Mouse (Mus musculus) thymus, postnatal 4 days (tissue): ENCODE results near the gene Yy1.

ENCODE experiments used
- DNase-seq: peaks from one replicate; pipeline ENCODE4 v3.0.0; 2021

The Yy1 gene

DNA sequence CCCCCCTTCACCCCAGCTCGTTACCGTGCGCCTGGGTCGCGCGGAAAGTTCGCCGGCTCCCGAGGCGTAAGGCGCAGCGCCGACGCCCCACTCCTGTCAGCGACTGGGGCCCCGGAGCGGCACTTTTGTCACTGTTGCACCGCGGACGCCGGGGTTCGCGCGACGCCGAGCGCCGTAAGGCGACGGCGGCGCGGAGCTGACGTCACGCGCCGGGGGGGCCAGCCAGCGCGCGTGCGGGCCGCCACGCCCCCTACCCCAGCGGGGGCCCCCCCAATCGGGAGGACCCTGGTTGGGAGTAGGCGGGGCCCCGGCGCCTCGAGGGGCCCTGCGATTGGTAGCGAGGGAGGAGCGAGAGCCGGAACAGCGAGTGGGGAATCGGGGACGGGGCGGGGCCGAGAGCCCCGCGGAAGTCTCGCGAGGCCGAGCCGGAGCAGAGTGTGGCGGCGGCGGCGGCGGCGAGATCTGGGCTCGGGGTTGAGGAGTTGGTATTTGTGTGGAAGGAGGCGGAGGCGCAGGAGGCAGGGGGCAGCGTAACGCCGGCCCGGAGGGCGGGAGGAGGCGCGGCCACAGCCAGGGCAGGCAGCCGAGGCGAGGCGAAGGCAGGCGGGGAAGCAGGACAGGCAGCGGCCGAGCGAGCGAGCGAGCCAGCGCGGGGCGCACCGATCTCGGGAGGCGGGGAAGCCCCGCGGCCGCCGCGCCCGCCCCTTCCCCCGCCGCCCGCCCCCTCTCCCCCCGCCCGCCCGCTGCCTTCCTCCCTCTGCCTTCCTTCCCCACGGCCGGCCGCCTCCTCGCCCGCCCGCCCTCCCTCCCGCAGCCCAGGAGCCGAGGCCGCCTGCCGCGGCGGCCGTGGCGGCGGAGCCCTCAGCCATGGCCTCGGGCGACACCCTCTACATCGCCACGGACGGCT, at the start of gene Yy1:
TSS of gene Yy1 (plus strand) at position 428 of the 907 bp plus-strand sequence.
- DNase-seq, result peak; percentile 99

DNA sequence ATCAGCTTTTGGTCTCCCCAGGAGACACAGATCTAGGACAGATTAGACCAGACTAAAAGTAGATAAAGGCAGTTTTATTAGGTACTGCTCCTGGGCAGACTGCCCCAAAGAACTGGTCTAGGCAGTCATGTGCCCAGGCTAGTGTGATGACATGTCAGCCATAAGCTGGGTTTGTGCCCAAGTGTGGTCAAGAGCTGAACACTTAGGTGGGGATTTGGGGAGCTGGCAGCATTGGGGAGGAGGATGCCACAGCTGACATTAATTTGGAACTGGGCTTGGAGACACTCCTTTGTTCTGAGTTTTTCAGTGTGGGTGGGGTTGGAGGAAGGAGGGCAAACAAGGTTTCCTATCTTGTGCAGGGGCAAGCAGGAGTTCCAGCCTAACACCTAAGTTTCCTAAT, 46.8 kb upstream of the Yy1 start:
- no peak for DNase-seq

DNA sequence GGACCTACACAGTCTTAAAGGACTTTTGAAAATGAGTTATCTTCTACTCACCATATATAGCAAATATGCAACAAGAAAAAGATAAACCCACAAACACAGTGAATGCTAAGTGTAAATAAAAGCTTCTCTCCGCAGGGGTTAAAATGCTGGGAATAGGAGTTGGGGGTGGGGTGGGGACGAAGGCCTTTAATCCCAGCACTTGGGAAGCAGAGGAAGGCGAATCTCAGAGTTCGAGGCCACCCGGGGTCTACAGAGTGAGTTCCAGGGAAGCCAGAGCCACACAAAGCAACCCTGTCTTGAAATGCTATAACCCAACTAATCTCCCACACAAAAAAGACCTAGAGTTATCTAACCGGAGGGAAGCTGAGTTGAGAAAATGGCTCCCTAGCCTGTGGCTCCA, 43.8 kb upstream of the Yy1 start:
- DNase-seq, result no peak

DNA sequence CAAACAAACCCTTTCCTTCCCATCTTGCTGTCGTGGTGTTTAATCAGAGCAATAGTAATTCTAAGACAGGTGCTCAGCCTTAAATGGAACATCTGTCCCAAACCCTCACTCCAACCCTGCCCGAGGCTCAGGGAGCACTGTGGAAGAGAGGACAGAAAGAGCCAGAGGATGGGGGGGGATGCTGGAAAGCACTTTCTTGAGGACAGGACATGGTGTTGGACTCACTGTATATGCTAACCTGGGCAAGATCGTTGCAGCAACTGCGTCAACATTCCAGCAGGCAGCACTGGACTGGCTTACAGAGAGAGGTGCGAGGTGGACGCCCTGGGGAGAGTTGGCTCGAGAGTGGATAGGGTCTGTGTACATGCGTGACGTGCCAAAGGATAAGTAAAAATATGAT, 43.3 kb upstream of the Yy1 start:
- DNase-seq, result no peak

DNA sequence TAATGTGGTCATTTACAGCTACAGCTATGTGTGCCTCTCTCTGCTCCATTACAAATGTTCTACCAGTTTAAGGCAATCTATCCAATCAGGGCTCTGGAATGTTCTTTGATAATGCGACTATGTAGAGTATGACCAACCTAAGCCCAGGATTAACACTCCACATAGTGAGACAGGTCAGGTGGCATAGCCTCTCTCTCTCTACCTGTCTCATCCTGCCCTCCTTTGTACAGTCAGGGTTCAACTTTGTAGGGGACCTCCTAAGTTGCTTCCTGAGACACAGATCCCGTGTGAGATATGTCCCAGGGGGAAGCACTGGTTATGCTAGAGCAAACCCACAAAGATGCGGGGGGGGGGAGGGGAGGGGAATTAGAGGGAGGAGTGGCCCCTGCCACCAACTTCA, 42.5 kb upstream of the Yy1 start:
- no peak for DNase-seq

DNA sequence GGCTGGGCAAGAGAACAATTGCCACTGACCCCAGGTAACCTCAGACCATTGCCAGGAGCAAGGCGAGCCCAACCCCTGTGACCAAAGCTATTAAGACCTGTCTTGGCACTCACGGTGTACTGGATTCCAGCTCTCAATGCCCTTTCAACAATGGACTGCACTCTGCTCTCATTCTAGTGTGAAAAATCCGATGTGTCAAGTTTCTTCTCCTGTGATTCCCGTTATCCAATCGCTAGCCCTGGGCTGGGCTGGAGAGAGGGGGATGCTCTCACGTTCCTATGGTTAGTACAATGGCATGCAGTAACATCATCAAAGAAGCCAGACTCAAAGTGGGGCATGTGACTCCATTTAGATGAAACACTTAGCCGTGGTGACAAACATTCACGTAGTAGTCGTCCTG, 41.0 kb upstream of the Yy1 start:
- DNase-seq, result no peak

DNA sequence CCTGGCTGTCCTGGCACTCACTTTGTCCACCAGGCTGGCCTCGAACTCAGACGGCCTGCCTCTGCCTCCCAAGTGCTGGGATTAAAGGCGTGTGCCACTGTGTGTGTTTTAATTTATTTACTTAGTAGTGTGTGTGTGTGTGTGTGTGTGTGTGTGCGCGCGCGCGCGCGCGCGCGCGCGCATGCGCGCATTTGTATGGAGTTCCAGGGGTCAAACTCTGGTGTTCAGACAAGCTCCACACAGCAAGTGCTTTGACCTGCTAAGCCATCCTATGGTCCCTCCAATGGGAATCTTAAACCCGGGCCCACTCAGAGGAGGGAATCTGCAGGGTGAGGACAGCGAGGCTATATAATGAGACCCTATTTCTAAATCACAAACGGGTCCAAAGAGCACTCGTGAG, 37.6 kb upstream of the Yy1 start:
- DNase-seq, result no peak

DNA sequence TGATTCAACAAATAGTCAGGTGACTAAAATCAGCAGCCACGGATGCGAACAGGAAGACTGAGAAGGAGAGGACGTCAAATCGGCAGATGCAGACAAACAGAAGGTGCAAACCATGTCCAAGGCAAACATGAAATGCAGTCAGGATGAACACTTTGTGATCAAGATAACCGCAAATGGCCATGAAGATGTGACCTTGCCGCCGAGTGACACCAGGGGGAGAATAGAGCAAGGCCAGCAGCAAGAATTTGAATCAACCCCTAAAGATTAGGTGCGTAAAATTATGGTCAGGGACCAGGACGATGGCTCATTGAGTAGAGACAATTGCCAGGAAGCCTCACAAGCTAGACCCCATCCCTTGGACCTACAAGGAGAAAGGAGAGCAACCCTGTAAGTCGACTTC, 36.2 kb upstream of the Yy1 start:
- peak; percentile 26 for DNase-seq

DNA sequence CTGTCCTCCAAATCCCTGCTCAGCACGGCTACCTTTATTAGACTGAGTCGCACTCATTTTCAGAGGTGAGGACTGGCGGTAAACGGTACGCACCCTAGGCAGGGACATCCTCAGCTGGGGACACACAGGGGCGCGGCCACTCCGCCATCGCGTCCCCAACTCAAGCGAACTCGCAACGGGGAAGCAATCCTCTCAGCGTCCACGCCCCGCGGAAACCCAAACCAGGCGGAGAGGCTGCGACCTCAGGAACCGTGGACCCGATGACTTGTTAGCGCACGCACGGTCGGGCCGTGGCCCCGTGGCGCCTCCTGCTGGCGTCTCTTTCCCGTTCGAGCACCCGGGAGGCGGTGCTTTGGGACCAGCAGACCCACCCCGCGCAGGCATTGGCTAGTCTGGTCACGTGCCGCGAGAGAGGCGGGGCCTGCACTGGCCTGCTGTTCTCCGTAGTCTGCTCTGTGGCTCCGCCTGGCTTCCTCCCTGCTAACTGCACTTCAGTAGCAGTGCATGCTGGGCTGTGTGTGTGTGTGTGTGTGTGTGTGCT, 35.0 kb upstream of the Yy1 start:
- peak; percentile 100 for DNase-seq

DNA sequence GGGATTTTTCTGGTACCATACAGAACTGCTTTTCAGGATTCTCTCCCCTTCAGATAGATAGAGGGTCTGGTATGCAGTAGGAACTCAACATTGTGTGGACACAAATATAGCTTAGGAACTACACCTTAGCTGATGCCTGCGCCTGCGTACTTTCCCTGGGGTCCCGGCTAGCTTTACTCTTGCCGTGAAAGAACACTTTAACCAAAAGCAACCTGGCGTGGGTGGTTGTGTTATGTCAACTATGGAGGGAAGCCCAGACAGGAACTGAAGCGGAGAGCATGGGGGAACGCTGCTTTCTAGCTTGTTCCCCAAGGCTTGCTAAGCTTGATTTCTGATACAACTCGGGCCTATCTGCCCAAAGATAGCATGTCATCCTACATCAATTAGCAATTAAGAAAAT, 34.5 kb upstream of the Yy1 start:
- DNase-seq, result peak; percentile 43

DNA sequence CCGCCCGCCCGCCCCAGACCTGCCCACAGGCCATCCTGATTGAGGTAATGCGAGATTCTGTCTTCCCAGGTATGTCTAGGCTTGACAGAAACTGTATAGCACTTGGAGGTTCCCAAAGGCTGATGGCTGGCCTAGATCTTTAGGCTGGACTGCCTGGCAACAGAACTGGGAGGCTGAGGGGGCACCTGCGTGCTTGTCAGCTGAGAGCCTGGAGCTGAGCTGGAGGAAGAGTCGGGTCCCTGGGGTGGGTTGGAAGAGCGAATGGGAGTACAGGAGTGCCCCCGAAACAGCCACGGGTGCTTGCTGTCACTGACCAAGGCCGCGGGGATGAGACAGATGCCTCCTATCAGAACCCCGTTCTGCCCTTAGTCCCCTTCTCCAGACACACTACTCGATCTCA, 34.1 kb upstream of the Yy1 start:
- DNase-seq, result peak; percentile 19

DNA sequence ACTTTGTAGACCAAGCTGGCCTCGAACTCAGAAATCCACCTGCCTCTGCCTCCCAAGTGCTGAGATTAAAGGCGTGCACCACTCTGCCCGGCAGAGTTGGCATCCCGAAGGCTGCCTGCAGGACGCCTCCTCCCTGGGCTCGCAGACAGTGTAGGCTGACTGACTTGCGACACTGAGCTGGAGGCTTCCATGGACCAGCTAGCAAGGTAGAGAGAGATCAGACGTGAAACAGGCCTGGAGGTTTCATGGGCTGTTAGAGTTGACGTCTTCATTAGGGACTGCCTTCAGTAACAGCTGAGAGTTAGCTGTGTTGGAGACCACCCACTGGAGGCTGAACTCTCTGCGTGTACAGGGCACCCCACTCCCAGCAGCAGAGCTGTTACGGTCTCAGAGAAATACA, 33.5 kb upstream of the Yy1 start:
- no peak for DNase-seq

DNA sequence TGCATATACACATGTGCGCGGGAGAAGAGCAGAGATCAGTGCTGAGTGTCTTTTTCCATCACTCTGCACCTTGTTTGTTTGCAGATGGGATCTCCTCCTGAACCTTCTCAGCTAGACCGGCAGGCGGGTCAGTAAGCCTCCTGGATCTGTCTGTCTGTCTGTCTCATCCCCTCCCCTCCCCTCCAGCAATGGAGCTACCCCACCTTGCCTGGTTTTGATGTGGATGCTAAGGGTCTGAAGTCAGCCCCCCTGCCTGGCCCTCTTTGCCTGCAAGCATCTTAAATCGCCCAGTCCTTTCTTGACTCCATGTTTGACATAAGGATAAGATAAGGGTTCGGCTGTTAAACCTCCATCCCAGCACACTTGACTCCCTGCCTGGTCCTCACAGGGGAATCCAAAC, 32.8 kb upstream of the Yy1 start:
- DNase-seq, result no peak

DNA sequence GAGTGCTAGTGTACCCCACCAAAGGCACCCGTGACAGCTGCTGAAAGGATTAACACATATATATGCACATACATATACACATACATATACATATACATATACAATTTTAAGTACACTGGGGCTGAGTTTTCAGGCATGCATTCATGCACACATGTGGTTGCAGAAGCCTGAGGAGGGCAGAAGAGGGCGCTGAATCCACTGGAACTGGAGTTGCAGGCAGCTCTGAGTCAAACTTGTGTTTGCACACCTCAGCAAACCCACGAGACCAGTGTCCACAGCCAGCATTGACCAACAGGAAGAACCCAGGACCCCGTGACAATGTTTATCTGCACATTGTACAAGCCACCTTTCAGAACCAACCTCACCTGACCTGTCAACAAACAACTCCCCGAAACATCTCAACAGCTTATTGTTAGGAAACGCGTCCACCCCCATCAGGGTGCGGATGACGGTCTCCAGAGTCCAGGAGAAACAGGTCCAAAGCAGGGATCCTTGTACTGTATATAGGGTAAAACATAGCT, 32.2 kb upstream of the Yy1 start:
- peak; percentile 78 for DNase-seq

DNA sequence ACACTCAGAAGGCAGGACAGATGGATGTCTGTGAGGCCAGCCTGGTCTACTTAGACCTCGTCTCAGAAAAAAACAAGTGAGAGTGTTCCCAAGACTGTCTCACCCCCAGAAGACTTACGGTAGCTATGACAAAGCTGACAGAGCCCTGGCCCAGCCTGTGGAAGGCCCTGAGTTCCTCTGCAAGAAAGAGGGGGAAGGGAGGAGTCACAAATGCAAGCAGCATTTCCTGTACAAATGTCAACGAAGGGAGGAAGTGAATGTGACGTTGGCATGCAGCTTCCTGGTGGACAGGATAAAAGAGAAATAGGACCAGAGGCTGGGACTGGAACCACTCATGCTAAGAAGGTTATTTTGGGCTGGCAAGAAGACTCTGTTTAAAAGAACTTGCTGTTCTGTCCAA, 31.6 kb upstream of the Yy1 start:
- peak; percentile 66 for DNase-seq

DNA sequence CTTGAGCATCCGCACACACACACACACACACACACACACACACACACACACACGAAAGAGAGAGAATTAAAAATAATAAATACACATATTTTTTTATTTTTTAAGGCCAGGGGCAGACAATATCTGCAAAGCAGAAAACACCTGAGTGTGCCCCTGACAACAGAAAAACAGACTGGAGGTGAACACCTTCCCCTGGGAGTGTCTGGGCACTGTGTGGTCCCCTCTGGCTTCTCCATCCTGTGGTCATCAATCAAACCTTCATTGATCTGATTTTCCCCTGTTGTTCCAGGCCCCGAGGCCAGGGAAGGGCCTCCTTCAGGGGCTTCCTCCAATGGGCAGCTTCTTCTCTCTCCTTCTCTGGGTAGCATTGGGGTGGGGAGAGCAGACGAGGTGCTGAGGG, 31.1 kb upstream of the Yy1 start:
- no peak for DNase-seq

DNA sequence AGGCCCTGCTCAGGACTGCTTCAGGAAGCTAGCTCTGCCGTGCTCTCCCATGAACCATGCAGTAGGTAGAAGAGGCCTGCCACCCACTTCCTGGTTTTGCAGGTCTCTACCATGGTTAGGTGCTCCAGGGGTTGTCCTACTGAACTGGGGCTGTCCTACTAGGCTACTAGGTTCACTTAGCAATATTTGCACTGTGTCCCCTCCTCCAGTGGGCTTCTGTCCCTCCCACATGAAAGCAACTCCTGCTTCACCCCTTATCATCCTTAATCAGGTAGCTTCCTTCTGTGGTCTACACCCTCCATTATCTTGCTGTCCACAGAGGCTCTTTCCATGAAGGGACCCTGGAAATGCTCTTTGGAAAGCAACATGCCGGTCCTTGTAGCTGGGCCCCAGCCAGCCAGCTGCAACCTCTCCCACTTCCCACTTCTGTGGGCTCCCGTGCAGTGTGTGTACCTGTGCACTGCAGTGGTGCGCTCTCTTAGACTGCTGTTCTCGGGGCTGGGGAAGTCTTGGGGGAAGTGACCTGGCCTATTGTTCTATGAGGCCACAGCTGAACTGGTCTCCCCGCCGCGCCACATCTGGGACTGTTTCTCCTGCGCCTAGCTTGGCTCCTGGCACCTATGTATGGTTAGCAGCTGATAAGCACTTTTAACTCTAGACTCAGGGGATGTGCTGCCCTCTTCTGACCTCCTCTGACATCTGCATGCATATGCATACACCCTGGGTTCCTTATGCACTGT, 29.5 kb upstream of the Yy1 start:
- peak; percentile 74 for DNase-seq

DNA sequence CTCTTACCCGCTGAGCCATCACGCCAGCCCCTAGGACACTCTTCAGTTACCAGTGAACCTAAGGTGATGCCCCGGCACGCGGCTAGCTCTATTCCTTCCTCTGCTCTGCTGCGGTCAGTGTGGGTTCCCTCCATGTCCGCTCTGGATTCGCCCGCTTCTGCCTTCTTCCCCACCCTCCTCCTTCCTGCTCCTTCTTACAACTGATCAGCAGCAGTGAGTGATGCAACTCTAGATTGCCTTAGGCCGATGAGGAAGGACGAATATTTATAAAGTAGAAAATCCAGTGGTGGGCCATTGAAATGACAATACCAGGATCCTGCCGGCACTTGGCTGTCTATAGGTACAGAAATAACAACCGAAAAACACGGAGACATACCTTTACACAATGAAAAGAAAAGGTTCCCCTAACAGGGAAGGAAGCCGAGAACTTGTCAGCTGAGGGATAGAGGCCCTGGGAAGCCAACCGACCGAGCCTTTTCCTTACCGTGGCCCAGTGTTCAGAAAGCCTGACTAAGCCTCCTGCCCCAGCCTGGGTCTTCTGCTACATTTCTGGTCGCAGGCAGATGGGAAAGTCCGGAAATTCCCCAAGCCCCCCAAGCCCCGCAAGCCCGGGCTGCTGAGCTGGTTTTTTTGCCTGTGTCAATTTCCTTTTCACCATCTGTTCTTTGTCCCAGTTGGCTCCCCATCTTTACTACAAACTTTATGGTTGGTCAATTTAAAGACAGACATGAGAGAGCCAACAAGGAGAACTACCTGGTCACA, 27.7 kb upstream of the Yy1 start:
- peak; percentile 58 for DNase-seq

DNA sequence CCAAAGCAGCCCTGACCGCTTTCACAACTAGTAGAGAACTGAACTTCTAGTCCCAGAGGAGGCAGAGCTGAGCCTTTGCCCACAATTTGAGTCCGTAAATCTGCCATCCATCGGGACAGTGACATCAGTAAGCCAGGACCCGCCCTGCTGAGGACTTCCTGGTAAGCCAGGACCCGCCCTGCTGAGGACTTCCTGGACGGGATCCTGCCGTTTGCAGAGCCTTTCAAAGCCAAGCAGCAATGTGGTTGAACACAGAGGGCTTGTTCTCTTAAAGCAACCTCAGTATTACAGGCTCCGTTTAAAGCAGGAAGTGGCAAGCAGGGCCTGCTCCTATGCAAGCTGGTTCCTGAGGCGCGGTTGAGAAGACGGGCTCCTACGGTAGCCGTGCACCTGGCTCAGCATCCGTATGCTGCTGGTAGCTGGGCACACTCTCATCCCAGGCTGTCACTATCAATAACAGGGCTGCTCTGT, 27.0 kb upstream of the Yy1 start:
- peak; percentile 81 for DNase-seq

DNA sequence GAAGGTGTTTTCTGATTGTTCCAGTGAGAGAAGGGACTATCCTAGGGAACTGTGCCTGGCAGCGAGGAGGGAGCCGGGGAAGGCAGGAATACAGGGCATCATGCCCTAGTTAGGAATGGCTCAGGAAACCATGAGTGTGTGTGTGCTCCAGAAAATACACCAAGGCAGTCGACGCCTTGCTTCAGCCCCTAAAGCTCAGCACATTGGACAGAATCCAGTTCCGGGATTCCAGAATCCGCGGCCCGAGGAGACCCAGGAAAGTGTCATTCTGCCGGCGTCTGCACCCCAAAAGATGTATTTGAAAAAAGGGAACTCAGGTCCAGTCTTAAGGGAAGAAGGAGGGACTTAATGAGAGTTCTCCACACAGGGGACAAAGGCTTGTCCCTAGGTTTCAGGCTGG, 26.5 kb upstream of the Yy1 start:
- DNase-seq, result no peak

DNA sequence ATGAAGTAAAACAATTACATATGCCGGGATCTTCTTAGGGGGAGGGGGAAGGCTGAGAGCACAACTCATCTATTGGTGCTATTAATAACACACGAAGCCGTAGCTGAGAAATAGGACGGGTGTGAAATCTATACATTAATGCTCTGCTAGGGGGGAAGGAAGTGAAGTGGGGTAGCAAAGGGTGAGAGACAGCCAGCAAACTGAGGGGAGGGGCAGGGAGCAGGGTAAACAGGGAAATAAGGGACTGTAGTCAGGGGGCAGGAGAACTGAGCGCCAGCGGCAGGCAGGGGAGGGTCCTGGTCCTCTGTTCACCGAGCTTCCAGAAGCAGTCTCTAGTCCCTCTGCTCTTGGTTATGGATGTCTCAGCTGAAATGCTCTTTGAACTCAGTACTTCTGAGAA, 25.9 kb upstream of the Yy1 start:
- DNase-seq, result peak; percentile 47

DNA sequence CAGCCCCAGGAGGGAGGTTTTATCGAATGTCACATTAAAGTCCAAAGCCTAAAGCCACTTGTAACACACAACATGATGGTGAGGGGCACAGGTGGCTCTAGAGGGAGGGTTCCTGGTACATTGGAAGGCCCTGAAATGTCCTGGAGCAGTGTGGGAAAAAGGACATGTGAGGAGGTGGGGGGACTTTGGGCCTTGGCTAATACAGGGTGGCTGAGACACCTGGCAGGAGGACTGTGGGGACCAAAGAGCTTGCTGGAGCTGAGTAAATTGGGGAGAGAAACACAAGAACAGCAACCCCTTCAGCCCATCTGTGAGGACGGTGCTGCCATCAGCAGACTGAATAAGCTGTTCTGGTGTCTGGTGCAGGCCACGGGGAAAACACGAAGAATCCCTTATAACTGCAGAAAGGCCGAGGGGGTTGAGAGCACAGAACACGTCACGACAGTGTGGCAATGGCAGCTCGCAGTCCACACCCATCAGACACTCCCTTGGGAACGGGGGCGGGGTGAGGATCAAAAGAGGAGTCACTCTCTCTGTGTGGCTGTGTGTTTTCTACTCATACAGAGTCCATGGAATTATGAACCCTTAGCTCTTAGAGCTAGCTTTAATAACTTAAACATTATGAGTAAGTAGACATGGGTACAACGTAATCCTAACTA, 24.4 kb upstream of the Yy1 start:
- no peak for DNase-seq
